Mouse (Mus musculus) lung, adult 2 months (tissue): ENCODE results near the gene Pan2.

Experiments used
- CTCF ChIP-seq: fragments of 200-500 bp; IDR thresholded peaks from 2 replicates; pipeline ENCODE4 v1.5.1; 2011; ENCODE audit warnings: mild to moderate bottlenecking, low read length, control low read depth; ENCODE audit not compliant: insufficient read depth
- POLR2A ChIP-seq: fragments of 200-500 bp; IDR thresholded peaks from 2 replicates; pipeline ENCODE4 v1.6.1; 2011; ENCODE audit warnings: low read depth, mild to moderate bottlenecking, control low read depth, low read length, borderline replicate concordance; ENCODE audit errors: extremely low read depth

DNA sequence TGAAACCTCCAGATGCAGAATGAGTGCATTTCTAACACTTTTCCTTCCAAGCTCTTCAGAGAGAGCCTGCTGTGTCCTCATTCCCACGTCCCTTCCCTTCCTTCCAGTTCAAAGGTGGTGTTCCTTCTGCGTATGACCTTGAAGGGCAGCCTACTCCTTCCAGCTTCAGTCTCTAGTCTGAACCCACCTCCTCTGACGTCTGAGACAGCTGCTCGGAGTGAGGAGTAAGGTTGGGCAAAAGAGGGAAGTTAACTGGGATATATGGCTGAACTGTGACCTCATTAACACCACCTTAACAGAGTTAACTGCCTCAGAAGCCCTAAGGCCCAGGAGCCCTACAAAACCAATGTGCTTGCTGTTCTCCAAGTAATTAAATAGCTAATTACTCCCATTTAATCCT is 67.5 kb downstream of the Pan2 start:
- TF ChIP-seq CTCF (no peak), POLR2A (no peak)
